In the genomic region with DNA sequence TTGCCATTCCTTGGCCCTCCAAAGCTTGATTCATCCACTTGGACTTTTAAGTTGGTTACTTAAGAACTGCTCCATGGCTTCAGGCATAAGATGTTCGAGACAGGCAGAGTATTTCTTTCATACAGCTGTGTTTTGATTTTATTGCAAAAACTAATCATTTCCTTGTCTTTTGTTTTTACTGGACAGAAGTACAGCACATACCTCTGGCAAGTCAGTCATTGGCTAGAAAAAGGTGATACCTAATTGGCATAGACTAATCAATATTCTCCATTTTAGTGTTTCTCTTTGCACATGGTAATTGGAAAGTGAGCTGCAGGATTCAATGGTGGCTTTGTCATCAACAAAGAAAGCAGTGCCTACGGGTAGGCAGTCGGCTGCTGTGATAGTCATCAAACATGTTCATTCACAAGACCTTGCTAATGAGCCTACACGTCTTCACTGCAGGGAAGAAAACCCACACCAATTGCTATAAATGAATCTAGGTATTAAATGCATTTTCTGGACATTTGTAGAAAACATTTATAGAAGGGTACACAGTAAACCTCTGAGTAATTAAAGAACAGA, we compare ENCODE assay signal across 27 mouse cellular contexts. TPM values are rescaled to one million over a fixed set of nuclear protein-coding genes. Genes with fewer than 3 reads are reported as not detected.
A peak's percentile ranks its signal among the peaks of the same experiment; 100 is the strongest.
DNase-seq lines count a peak whose midpoint lies in the region; ATAC-seq lines count a peak whose summit lies in the region.
"Had no signal": no experiment of that assay in that cellular context is flagged by ENCODE, and none has a peak within 500 bp of the region (broad histone marks: within the 10 kb centered on the region; RNA-seq: fewer than 3 reads in every experiment).

No protein-coding gene starts in this region.

- H3K4me2 ChIP-seq in forebrain, embryonic 12.5 days: no peak overlapping the region
- H3K4me2 ChIP-seq in forebrain, embryonic 16.5 days (ENCODE audit: low read length): no peak overlapping the region
- no peak overlapping the region for H3K4me2 ChIP-seq in forebrain, embryonic 14.5 days (ENCODE audit: low read length)
- H3K4me2 ChIP-seq: embryonic facial prominence, embryonic 13.5 days; heart, embryonic 13.5 days; hindbrain, embryonic 14.5 days had no signal

- H3K4me1 ChIP-seq in forebrain, embryonic 12.5 days: no peaks in the 10 kb centered on the region
- H3K4me1 ChIP-seq in forebrain, embryonic 16.5 days (replicated peaks; ENCODE audit: control insufficient read depth, insufficient read depth, low read length): no peaks in the 10 kb centered on the region; the same call in 1 of the 2 replicates
- H3K4me1 ChIP-seq in forebrain, embryonic 14.5 days (ENCODE audit: control insufficient read depth, insufficient read depth, low read length): no peaks in the 10 kb centered on the region; the same call in 1 of the 2 replicates
- H3K4me1 ChIP-seq: embryonic facial prominence, embryonic 10.5 days; embryonic facial prominence, embryonic 13.5 days; heart, embryonic 10.5 days; heart, embryonic 13.5 days had no signal

- WGBS in forebrain, embryonic 12.5 days: 19% methylated on average over 4 of the region's 4 CpGs
- WGBS in forebrain, embryonic 16.5 days: 8% methylated on average over 4 of the region's 4 CpGs
- WGBS in forebrain, embryonic 14.5 days: 5% methylated on average over 4 of the region's 4 CpGs

- peak; percentile 11 for DNase-seq in retina, postnatal 1 day
- no peak for DNase-seq in retina, embryonic 14.5 days (ENCODE audit: low spot score)
- DNase-seq in forebrain, embryonic 14.5 days (ENCODE audit: low spot score): peak; percentile 29
- DNase-seq in cerebellum, adult 8-10 months: no peak
- DNase-seq in spleen, adult 12 weeks (ENCODE audit: low spot score): no peak
- DNase-seq: adrenal gland, adult 2 months; adrenal gland, postnatal 14 days; cerebellum, adult 11-12 months; cerebellum, adult 9-10 months; cerebellum, postnatal 14 days; gastrocnemius, postnatal 25 days; heart, adult 2 months; heart, postnatal 14 days; heart, postnatal 4 days; kidney, adult 2 months had no signal

- H3K27ac ChIP-seq in forebrain, embryonic 12.5 days: no peak overlapping the region
- H3K27ac ChIP-seq in forebrain, embryonic 16.5 days (ENCODE audit: low read length): no peak overlapping the region
- H3K27ac ChIP-seq in forebrain, embryonic 14.5 days (ENCODE audit: low read depth, low read length): no peak overlapping the region
- H3K27ac ChIP-seq: embryonic facial prominence, embryonic 10.5 days; embryonic facial prominence, embryonic 13.5 days; heart, adult 2 months; heart, embryonic 10.5 days; heart, embryonic 13.5 days; hindbrain, embryonic 14.5 days; hindbrain, postnatal 0 days had no signal

- H3K9me3 ChIP-seq in forebrain, embryonic 12.5 days: no peaks in the 10 kb centered on the region
- H3K9me3 ChIP-seq in forebrain, embryonic 16.5 days (ENCODE audit: control insufficient read depth, low read length): no peaks in the 10 kb centered on the region
- no peaks in the 10 kb centered on the region for H3K9me3 ChIP-seq in forebrain, embryonic 14.5 days (replicated peaks; ENCODE audit: control insufficient read depth, low read length)
- H3K9me3 ChIP-seq: embryonic facial prominence, embryonic 10.5 days; embryonic facial prominence, embryonic 13.5 days; heart, embryonic 10.5 days; heart, embryonic 13.5 days had no signal

- H3K9ac ChIP-seq in forebrain, embryonic 12.5 days: no peak overlapping the region
- H3K9ac ChIP-seq in forebrain, embryonic 16.5 days (replicated peaks; ENCODE audit: low read depth, low read length): no peak overlapping the region
- no peak overlapping the region for H3K9ac ChIP-seq in forebrain, embryonic 14.5 days (ENCODE audit: low read length)
- H3K9ac ChIP-seq: embryonic facial prominence, embryonic 13.5 days; heart, embryonic 13.5 days; hindbrain, embryonic 14.5 days had no signal

- no peaks in the 10 kb centered on the region for H3K27me3 ChIP-seq in forebrain, embryonic 12.5 days
- H3K27me3 ChIP-seq in forebrain, embryonic 16.5 days (replicated peaks; ENCODE audit: control insufficient read depth, insufficient read depth, low read length): no peaks in the 10 kb centered on the region
- no peaks in the 10 kb centered on the region for H3K27me3 ChIP-seq in forebrain, embryonic 14.5 days (replicated peaks; ENCODE audit: control insufficient read depth, insufficient read depth, low read length)
- H3K27me3 ChIP-seq: embryonic facial prominence, embryonic 13.5 days; heart, embryonic 13.5 days had no signal

- H3K36me3 ChIP-seq in forebrain, embryonic 12.5 days (replicated peaks): no peaks in the 10 kb centered on the region
- no peaks in the 10 kb centered on the region for H3K36me3 ChIP-seq in forebrain, embryonic 16.5 days (ENCODE audit: control insufficient read depth, insufficient read depth)
- H3K36me3 ChIP-seq in forebrain, embryonic 14.5 days (ENCODE audit: control insufficient read depth, insufficient read depth, low read length): no peaks in the 10 kb centered on the region
- H3K36me3 ChIP-seq: embryonic facial prominence, embryonic 10.5 days; embryonic facial prominence, embryonic 13.5 days; heart, embryonic 10.5 days; heart, embryonic 13.5 days had no signal

- ATAC-seq in forebrain, embryonic 12.5 days (ENCODE audit: low FRiP score): peak; percentile 82; the same call in 1 of the 2 replicates
- no peak for ATAC-seq in forebrain, embryonic 16.5 days
- ATAC-seq in forebrain, embryonic 14.5 days: peak; percentile 29
- ATAC-seq: CD4-positive, CD25-positive, alpha-beta regulatory T cell, adult 4 months; hindbrain, postnatal 0 days; inflammation-experienced regulatory T-cells, adult 6 months; intestine, postnatal 0 days had no signal

- no peak overlapping the region for H3K4me3 ChIP-seq in forebrain, embryonic 12.5 days (replicated peaks)
- H3K4me3 ChIP-seq in forebrain, embryonic 16.5 days (replicated peaks; ENCODE audit: low read length): no peak overlapping the region
- no peak overlapping the region for H3K4me3 ChIP-seq in forebrain, embryonic 14.5 days (ENCODE audit: low read depth, low read length)
- H3K4me3 ChIP-seq: embryonic facial prominence, embryonic 10.5 days; embryonic facial prominence, embryonic 13.5 days; erythroblast, embryonic 14.5 days; heart, adult 2 months; heart, embryonic 10.5 days; heart, embryonic 13.5 days had no signal

RNA-seq across cellular contexts. Expression of gene Sema3e, which starts 37.9 kb away (rescaled TPM):
- 1.3 and 1.6 TPM in 2 replicates for polyA plus RNA-seq in forebrain, embryonic 12.5 days (2016; fragmentation: Nextera tagmentation; extraction: Ambion mirVana)
- 2.4 and 2.6 TPM in 2 replicates for polyA plus RNA-seq in forebrain, embryonic 16.5 days (2015; fragmentation: Nextera tagmentation; extraction: Ambion mirVana)
- polyA plus RNA-seq in forebrain, embryonic 14.5 days (2014; fragmentation: Nextera tagmentation; extraction: Ambion mirVana): 1.8 and 2.4 TPM in 2 replicates
- polyA plus RNA-seq: erythroblast, embryonic 14.5 days had no signal

Comparison
In these comparisons a context has a peak if more than half of its experiments do, and no peak if none do; other contexts are left out.
1. DNase-seq: peak in retina, postnatal 1 day (single experiment) and forebrain, embryonic 14.5 days (single experiment); none in retina, embryonic 14.5 days (single experiment), cerebellum, adult 8-10 months (single experiment) and spleen, adult 12 weeks (single experiment).